Mouse (Mus musculus): ENCODE measurements at regions not wholly inside any gene's neighbourhood (a gene's known extent, or its start where the extent isn't known, plus 50 kb on each side); places are given as distances from the start of the nearest gene placed in this dataset.

GRCm38 (mm10) chr10:67819534-67819933 is 92.9 kb downstream of the Zfp365 start:
- H3K9ac ChIP-seq (ENCODE audit: low read length) = no peak overlapping the region
- ATAC-seq (ENCODE audit: insufficient read depth, low FRiP score, low TSS enrichment) = no peak
- no peaks in the 10 kb centered on the region for H3K36me3 ChIP-seq (ENCODE audit: control insufficient read depth, insufficient read depth, low read length)
- no peaks in the 10 kb centered on the region for H3K9me3 ChIP-seq (ENCODE audit: control insufficient read depth, low read length)
- no peak overlapping the region for H3K27ac ChIP-seq (ENCODE audit: low read depth, low read length)
- no peak for DNase-seq (ENCODE audit: low spot score)
- H3K4me1 ChIP-seq (ENCODE audit: control insufficient read depth, insufficient read depth, low read length) = no peaks in the 10 kb centered on the region
- H3K4me2 ChIP-seq (ENCODE audit: low read depth) = no peak overlapping the region
- WGBS = 84% methylated on average over 8 of the region's 8 CpGs
- H3K27me3 ChIP-seq (ENCODE audit: control insufficient read depth, insufficient read depth, low read length) = no peaks in the 10 kb centered on the region
- no peak overlapping the region for H3K4me3 ChIP-seq (ENCODE audit: low read depth, low read length)

GRCm38 (mm10) chr10:67813901-67814300 is 98.6 kb downstream of the Zfp365 start:
- Histone ChIP-seq H3K4me3 (ENCODE audit: low read depth, low read length) (no peak overlapping the region), H3K36me3 (ENCODE audit: control insufficient read depth, insufficient read depth, low read length) (no peaks in the 10 kb centered on the region), H3K9ac (ENCODE audit: low read length) (no peak overlapping the region), H3K27ac (ENCODE audit: low read depth, low read length) (no peak overlapping the region), H3K4me1 (ENCODE audit: control insufficient read depth, insufficient read depth, low read length) (no peaks in the 10 kb centered on the region), H3K9me3 (ENCODE audit: control insufficient read depth, low read length) (no peaks in the 10 kb centered on the region), H3K27me3 (ENCODE audit: control insufficient read depth, insufficient read depth, low read length) (no peaks in the 10 kb centered on the region), H3K4me2 (ENCODE audit: low read depth) (no peak overlapping the region)
- no peak for DNase-seq (ENCODE audit: low spot score)
- ATAC-seq (ENCODE audit: insufficient read depth, low FRiP score, low TSS enrichment) = no peak
- WGBS = 82% methylated on average over 4 of the region's 4 CpGs

GRCm38 (mm10) chr10:67805131-67805530 is 107.3 kb downstream of the Zfp365 start:
- no peak for DNase-seq (ENCODE audit: low spot score)
- H3K27ac ChIP-seq (ENCODE audit: low read depth, low read length) = no peak overlapping the region
- no peaks in the 10 kb centered on the region for H3K9me3 ChIP-seq (ENCODE audit: control insufficient read depth, low read length)
- WGBS = 53% methylated on average over 4 of the region's 4 CpGs
- no peak overlapping the region for H3K9ac ChIP-seq (ENCODE audit: low read length)
- no peak for ATAC-seq (ENCODE audit: insufficient read depth, low FRiP score, low TSS enrichment)
- H3K4me1 ChIP-seq (ENCODE audit: control insufficient read depth, insufficient read depth, low read length) = no peaks in the 10 kb centered on the region
- H3K4me3 ChIP-seq (ENCODE audit: low read depth, low read length) = no peak overlapping the region
- H3K27me3 ChIP-seq (ENCODE audit: control insufficient read depth, insufficient read depth, low read length) = no peaks in the 10 kb centered on the region
- no peaks in the 10 kb centered on the region for H3K36me3 ChIP-seq (ENCODE audit: control insufficient read depth, insufficient read depth, low read length)
- no peak overlapping the region for H3K4me2 ChIP-seq (ENCODE audit: low read depth)

- no peaks in the 10 kb centered on the region for H3K36me3 ChIP-seq (ENCODE audit: control insufficient read depth, insufficient read depth, low read length)
- H3K9ac ChIP-seq (ENCODE audit: low read length) = no peak overlapping the region
- no peak overlapping the region for H3K27ac ChIP-seq (ENCODE audit: low read depth, low read length)
- 43% methylated on average over 12 of the region's 12 CpGs for WGBS
- ATAC-seq (ENCODE audit: insufficient read depth, low FRiP score, low TSS enrichment) = no peak
- no peak for DNase-seq (ENCODE audit: low spot score)
- no peaks in the 10 kb centered on the region for H3K9me3 ChIP-seq (ENCODE audit: control insufficient read depth, low read length)
- H3K4me1 ChIP-seq (ENCODE audit: control insufficient read depth, insufficient read depth, low read length) = no peaks in the 10 kb centered on the region
- no peak overlapping the region for H3K4me2 ChIP-seq (ENCODE audit: low read depth)
- no peaks in the 10 kb centered on the region for H3K27me3 ChIP-seq (ENCODE audit: control insufficient read depth, insufficient read depth, low read length)
- H3K4me3 ChIP-seq (ENCODE audit: low read depth, low read length) = no peak overlapping the region
These were observed 107.8 kb downstream of the Zfp365 start for GRCm38 (mm10) chr10:67804637-67805036.

GRCm38 (mm10) chr10:67802156-67802555 is 110.3 kb downstream of the Zfp365 start:
- H3K9me3 ChIP-seq (ENCODE audit: control insufficient read depth, low read length) = no peaks in the 10 kb centered on the region
- peaks cover 3% of the 10 kb centered on the region; the same call in 1 of the 2 replicates for H3K4me1 ChIP-seq (ENCODE audit: control insufficient read depth, insufficient read depth, low read length)
- H3K27me3 ChIP-seq (ENCODE audit: control insufficient read depth, insufficient read depth, low read length) = no peaks in the 10 kb centered on the region
- H3K36me3 ChIP-seq (ENCODE audit: control insufficient read depth, insufficient read depth, low read length) = no peaks in the 10 kb centered on the region
- DNase-seq (ENCODE audit: low spot score) (no peak), ATAC-seq (ENCODE audit: insufficient read depth, low FRiP score, low TSS enrichment) (no peak)
- no peak overlapping the region for H3K4me3 ChIP-seq (ENCODE audit: low read depth, low read length)
- no peak overlapping the region for H3K4me2 ChIP-seq (ENCODE audit: low read depth)
- no peak overlapping the region for H3K27ac ChIP-seq (ENCODE audit: low read depth, low read length)
- no peak overlapping the region for H3K9ac ChIP-seq (ENCODE audit: low read length)
- 94% methylated on average over 8 of the region's 8 CpGs for WGBS

- ATAC-seq (ENCODE audit: insufficient read depth, low FRiP score, low TSS enrichment) = no peak
- Histone ChIP-seq H3K4me1 (ENCODE audit: control insufficient read depth, insufficient read depth, low read length) (peaks cover 3% of the 10 kb centered on the region; the same call in 1 of the 2 replicates), H3K27ac (ENCODE audit: low read depth, low read length) (no peak overlapping the region), H3K27me3 (ENCODE audit: control insufficient read depth, insufficient read depth, low read length) (no peaks in the 10 kb centered on the region), H3K4me2 (ENCODE audit: low read depth) (no peak overlapping the region), H3K4me3 (ENCODE audit: low read depth, low read length) (no peak overlapping the region), H3K9me3 (ENCODE audit: control insufficient read depth, low read length) (no peaks in the 10 kb centered on the region), H3K36me3 (ENCODE audit: control insufficient read depth, insufficient read depth, low read length) (no peaks in the 10 kb centered on the region), H3K9ac (ENCODE audit: low read length) (no peak overlapping the region)
- WGBS = 80% methylated on average over 1 of the region's 1 CpGs
- no peak for DNase-seq (ENCODE audit: low spot score)
These were observed 110.8 kb downstream of the Zfp365 start for GRCm38 (mm10) chr10:67801619-67802018.

GRCm38 (mm10) chr10:67798991-67799390 is 113.5 kb downstream of the Zfp365 start:
- Histone ChIP-seq H3K4me2 (ENCODE audit: low read depth) (no peak overlapping the region), H3K27me3 (ENCODE audit: control insufficient read depth, insufficient read depth, low read length) (no peaks in the 10 kb centered on the region), H3K4me3 (ENCODE audit: low read depth, low read length) (no peak overlapping the region), H3K27ac (ENCODE audit: low read depth, low read length) (no peak overlapping the region), H3K9me3 (ENCODE audit: control insufficient read depth, low read length) (no peaks in the 10 kb centered on the region), H3K4me1 (ENCODE audit: control insufficient read depth, insufficient read depth, low read length) (peaks cover 3% of the 10 kb centered on the region; the same call in 1 of the 2 replicates), H3K9ac (ENCODE audit: low read length) (no peak overlapping the region), H3K36me3 (ENCODE audit: control insufficient read depth, insufficient read depth, low read length) (no peaks in the 10 kb centered on the region)
- ATAC-seq (ENCODE audit: insufficient read depth, low FRiP score, low TSS enrichment) = no peak
- WGBS = 60% methylated on average over 10 of the region's 10 CpGs
- peak; percentile 24 for DNase-seq (ENCODE audit: low spot score)

GRCm38 (mm10) chr10:67793206-67793605 is 119.3 kb downstream of the Zfp365 start:
- no peaks in the 10 kb centered on the region for H3K9me3 ChIP-seq (ENCODE audit: control insufficient read depth, low read length)
- H3K27me3 ChIP-seq (ENCODE audit: control insufficient read depth, insufficient read depth, low read length) = no peaks in the 10 kb centered on the region
- H3K4me3 ChIP-seq (ENCODE audit: low read depth, low read length) = no peak overlapping the region
- 84% methylated on average over 3 of the region's 3 CpGs for WGBS
- H3K36me3 ChIP-seq (ENCODE audit: control insufficient read depth, insufficient read depth, low read length) = no peaks in the 10 kb centered on the region
- no peak overlapping the region for H3K27ac ChIP-seq (ENCODE audit: low read depth, low read length)
- ATAC-seq (ENCODE audit: insufficient read depth, low FRiP score, low TSS enrichment) (no peak), DNase-seq (ENCODE audit: low spot score) (no peak)
- no peak overlapping the region for H3K4me2 ChIP-seq (ENCODE audit: low read depth)
- H3K4me1 ChIP-seq (ENCODE audit: control insufficient read depth, insufficient read depth, low read length) = no peaks in the 10 kb centered on the region
- H3K9ac ChIP-seq (ENCODE audit: low read length) = no peak overlapping the region

GRCm38 (mm10) chr10:67789651-67790050 is 122.8 kb downstream of the Zfp365 start:
- WGBS = 84% methylated on average over 12 of the region's 12 CpGs
- H3K27me3 ChIP-seq (ENCODE audit: control insufficient read depth, insufficient read depth, low read length) = no peaks in the 10 kb centered on the region
- no peaks in the 10 kb centered on the region for H3K9me3 ChIP-seq (ENCODE audit: control insufficient read depth, low read length)
- no peak overlapping the region for H3K9ac ChIP-seq (ENCODE audit: low read length)
- H3K4me3 ChIP-seq (ENCODE audit: low read depth, low read length) = no peak overlapping the region
- H3K36me3 ChIP-seq (ENCODE audit: control insufficient read depth, insufficient read depth, low read length) = no peaks in the 10 kb centered on the region
- no peaks in the 10 kb centered on the region for H3K4me1 ChIP-seq (ENCODE audit: control insufficient read depth, insufficient read depth, low read length)
- ATAC-seq (ENCODE audit: insufficient read depth, low FRiP score, low TSS enrichment) (no peak), DNase-seq (ENCODE audit: low spot score) (no peak)
- H3K27ac ChIP-seq (ENCODE audit: low read depth, low read length) = no peak overlapping the region
- no peak overlapping the region for H3K4me2 ChIP-seq (ENCODE audit: low read depth)

Measured in neural tube, embryonic 11.5 days (tissue).